Mouse (Mus musculus) liver, postnatal 0 days (tissue): ENCODE measurements around the gene Marc2. TPM values are rescaled to one million over a fixed set of nuclear protein-coding genes. Genes with fewer than 3 reads are reported as not detected.

Experiments used
- ATAC-seq: fragments of 200-750 bp; cut with Nextera tagmentation; 2 replicates; pipeline ENCODE4 v1.8.0; 2017; ENCODE audit warnings: mild to moderate bottlenecking, moderate library complexity
- DNase-seq: peaks from one replicate; pipeline ENCODE4 v3.0.0-alpha.2; 2016
- H3K27ac ChIP-seq: fragments of 300-500 bp; sonication (generic); 2 replicates; pipeline ENCODE4 v1.5.1; 2014; ENCODE audit warnings: antibody characterized with exemption, moderate library complexity, mild to moderate bottlenecking, low read depth
- H3K27me3 ChIP-seq: fragments of 300-500 bp; sonication (generic); 2 replicates; pipeline ENCODE4 v1.6.1; 2014; ENCODE audit warnings: low read length, control low read depth, mixed read lengths; ENCODE audit not compliant: insufficient read depth
- H3K36me3 ChIP-seq: fragments of 300-500 bp; sonication (generic); replicated peaks from 2 replicates; pipeline ENCODE4 v1.6.1; 2014; ENCODE audit warnings: mild to moderate bottlenecking, control low read depth, low read length, moderate library complexity, mixed read lengths; ENCODE audit not compliant: insufficient read depth
- H3K4me1 ChIP-seq: fragments of 300-500 bp; sonication (generic); 2 replicates; pipeline ENCODE4 v1.6.1; 2014; ENCODE audit warnings: antibody characterized with exemption, mild to moderate bottlenecking, control low read depth; ENCODE audit not compliant: insufficient read depth
- H3K4me2 ChIP-seq: fragments of 300-500 bp; sonication (generic); 2 replicates; pipeline ENCODE4 v1.6.1; 2014; ENCODE audit warnings: low read depth, mild to moderate bottlenecking, low read length, moderate library complexity, mixed read lengths
- H3K4me3 ChIP-seq: fragments of 300-500 bp; sonication (generic); 2 replicates; pipeline ENCODE4 v1.5.1; 2014; ENCODE audit warnings: low read depth, low read length
- H3K9ac ChIP-seq: fragments of 300-500 bp; sonication (generic); replicated peaks from 2 replicates; pipeline ENCODE4 v1.6.1; 2014; ENCODE audit warnings: mild to moderate bottlenecking, moderate library complexity
- H3K9me3 ChIP-seq: fragments of 300-500 bp; sonication (generic); 2 replicates; pipeline ENCODE4 v1.6.1; 2016; ENCODE audit warnings: mild to moderate bottlenecking, control low read depth, low read length, mixed read lengths
- CTCF ChIP-seq: sonication (generic); IDR thresholded peaks from 2 replicates; pipeline ENCODE4 v1.5.1; 2016; ENCODE audit warnings: antibody characterized with exemption, low read depth
- EP300 ChIP-seq: IDR thresholded peaks from 2 replicates; pipeline ENCODE4 v1.6.1; 2016; ENCODE audit warnings: antibody characterized with exemption, low read depth, mild to moderate bottlenecking
- WGBS: fragments of 180-500 bp; shearing (Covaris S2); extraction: QIAGEN DNeasy Blood & Tissue Kit; methylation state at CpG from one replicate; pipeline ENCODE4 v1.1.7; 2014; ENCODE audit not compliant: insufficient replicate concordance; 5-methylcytosine and 5-hydroxymethylcytosine counted together
- polyA plus RNA-seq: library from polyadenylated mRNA; unstranded; fragments of >200 nt; fragmentation: Nextera tagmentation; extraction: Ambion mirVana; gene quantifications from 2 replicates; pipeline ENCODE4 v1.2.1, GENCODE M21; 2015

The Marc2 gene
- polyA plus RNA-seq, 1 experiment from 2014 or later = 608 TPM

- 56% methylated on average over 13 of the region's 13 CpGs for WGBS
- H3K9me3 ChIP-seq = no peaks in the 10 kb centered on the region
- 0 out of 2 replicates have a peak, but pooled peaks cover 2% of the 10 kb centered on the region for H3K36me3 ChIP-seq
- DNase-seq (no peak), ATAC-seq (no peak)
- no peak overlapping the region for H3K27ac ChIP-seq
- H3K4me1 ChIP-seq = no peaks in the 10 kb centered on the region
- TF ChIP-seq CTCF (peak; percentile 66), EP300 (no peak)
- H3K27me3 ChIP-seq = no peaks in the 10 kb centered on the region
- no peak overlapping the region for H3K4me2 ChIP-seq
- H3K4me3 ChIP-seq = no peak overlapping the region
- H3K9ac ChIP-seq = no peak overlapping the region
Measured at GRCm38 (mm10) chr1:184786376-184787151, 59.7 kb downstream of the Marc2 start.

- no peak overlapping the region for H3K4me2 ChIP-seq
- H3K9ac ChIP-seq = no peak overlapping the region
- peaks cover 7% of the 10 kb centered on the region for H3K4me1 ChIP-seq
- WGBS = 46% methylated on average over 4 of the region's 4 CpGs
- ATAC-seq (no peak), DNase-seq (no peak)
- no peaks in the 10 kb centered on the region for H3K27me3 ChIP-seq
- 0 out of 2 replicates have a peak, but pooled peaks cover 2% of the 10 kb centered on the region for H3K36me3 ChIP-seq
- H3K4me3 ChIP-seq = no peak overlapping the region
- H3K27ac ChIP-seq = no peak overlapping the region
- no peaks in the 10 kb centered on the region for H3K9me3 ChIP-seq
- no peak for TF ChIP-seq CTCF
- TF ChIP-seq EP300 = no peak
Measured at GRCm38 (mm10) chr1:184783641-184784040, 62.6 kb downstream of the Marc2 start.

GRCm38 (mm10) chr1:184782161-184782513 is 64.1 kb downstream of the Marc2 start:
- Histone ChIP-seq H3K27me3 (no peaks in the 10 kb centered on the region), H3K4me3 (no peak overlapping the region), H3K4me2 (no peak overlapping the region), H3K9ac (no peak overlapping the region), H3K4me1 (peaks cover 7% of the 10 kb centered on the region), H3K36me3 (no peaks in the 10 kb centered on the region), H3K27ac (no peak overlapping the region), H3K9me3 (no peaks in the 10 kb centered on the region)
- ATAC-seq = no peak; the same call in 1 of the 2 replicates
- WGBS = 69% methylated on average over 14 of the region's 14 CpGs
- no peak for TF ChIP-seq CTCF
- TF ChIP-seq EP300 = no peak
- no peak for DNase-seq

GRCm38 (mm10) chr1:184781286-184782160 is 64.7 kb downstream of the Marc2 start:
- TF ChIP-seq CTCF (no peak), EP300 (peak; percentile 73)
- Histone ChIP-seq H3K4me3 (no peak overlapping the region), H3K9ac (no peak overlapping the region), H3K4me2 (no peak overlapping the region), H3K4me1 (peaks cover 7% of the 10 kb centered on the region), H3K9me3 (no peaks in the 10 kb centered on the region), H3K36me3 (no peaks in the 10 kb centered on the region), H3K27me3 (no peaks in the 10 kb centered on the region), H3K27ac (peak overlapping the region; percentile 22; the same call in 1 of the 2 replicates)
- DNase-seq = no peak
- 43% methylated on average over 10 of the region's 10 CpGs for WGBS
- peak; percentile 50 for ATAC-seq

GRCm38 (mm10) chr1:184778157-184778556 is 68.1 kb downstream of the Marc2 start:
- no peak for DNase-seq
- H3K4me1 ChIP-seq = peaks cover 7% of the 10 kb centered on the region
- no peaks in the 10 kb centered on the region for H3K27me3 ChIP-seq
- no peak for ATAC-seq
- H3K9ac ChIP-seq = no peak overlapping the region
- no peaks in the 10 kb centered on the region for H3K9me3 ChIP-seq
- H3K36me3 ChIP-seq = no peaks in the 10 kb centered on the region
- H3K27ac ChIP-seq = no peak overlapping the region
- no peak overlapping the region for H3K4me2 ChIP-seq
- TF ChIP-seq EP300 (no peak), CTCF (no peak)
- H3K4me3 ChIP-seq = no peak overlapping the region
- 85% methylated on average over 6 of the region's 6 CpGs for WGBS

GRCm38 (mm10) chr1:184777061-184777795 is 69.0 kb downstream of the Marc2 start:
- no peaks in the 10 kb centered on the region for H3K27me3 ChIP-seq
- no peak overlapping the region for H3K4me3 ChIP-seq
- TF ChIP-seq CTCF (peak; percentile 28; the same call in 1 of the 2 replicates), EP300 (no peak)
- peaks cover 7% of the 10 kb centered on the region for H3K4me1 ChIP-seq
- H3K9me3 ChIP-seq = no peaks in the 10 kb centered on the region
- DNase-seq = no peak
- 30% methylated on average over 22 of the region's 22 CpGs for WGBS
- no peak overlapping the region for H3K4me2 ChIP-seq
- H3K27ac ChIP-seq = no peak overlapping the region
- ATAC-seq = no peak
- H3K9ac ChIP-seq = no peak overlapping the region
- no peaks in the 10 kb centered on the region for H3K36me3 ChIP-seq
